Mouse (Mus musculus) cerebellum, adult 2 months (tissue): ENCODE measurements around the gene Arid5b.

Source experiments
- CTCF ChIP-seq: fragments of 200-500 bp; IDR thresholded peaks from 2 replicates; pipeline ENCODE4 v1.5.1; 2011; ENCODE audit warnings: low read depth, mild to moderate bottlenecking, control low read depth, low read length, moderate library complexity, borderline replicate concordance; ENCODE audit not compliant: insufficient read depth
- POLR2A ChIP-seq: fragments of 200-500 bp; IDR thresholded peaks from 2 replicates; pipeline ENCODE4 v1.6.1; 2011; ENCODE audit warnings: low read length, control low read depth, borderline replicate concordance; ENCODE audit not compliant: insufficient read depth

GRCm38 (mm10) chr10:68222676-68223075 is 55.9 kb downstream of the Arid5b start:
- TF ChIP-seq POLR2A (no peak), CTCF (no peak)
